Comparison of ENCODE assay signal across 8 mouse cellular contexts in the genomic region with DNA sequence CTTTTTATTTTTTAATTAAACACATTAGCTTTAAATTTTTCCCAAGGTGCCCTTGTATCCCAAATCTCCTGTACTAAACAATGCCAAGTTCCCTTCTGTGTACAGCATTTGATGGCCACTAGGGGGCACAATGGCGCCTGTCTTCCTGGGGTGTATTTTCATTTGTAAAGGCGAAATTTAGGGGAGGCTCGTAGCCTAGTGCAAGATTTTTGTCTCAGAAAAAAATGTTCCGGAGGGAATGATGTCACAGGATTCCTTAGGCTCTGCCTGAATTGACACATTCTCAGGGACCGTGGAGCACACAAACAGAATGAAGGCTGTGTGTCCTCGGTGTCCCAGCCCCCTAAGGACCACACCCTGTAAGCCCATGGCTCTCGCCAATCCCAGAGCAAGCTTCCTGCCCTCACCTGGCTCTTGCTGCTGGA.
DNase-seq lines count a peak whose midpoint lies in the region; ATAC-seq and TF ChIP-seq lines count a peak whose summit lies in the region.

No protein-coding gene starts in this region.

- no peak overlapping the region for H3K27ac ChIP-seq in bone marrow macrophage, adult 2 months (ENCODE audit: insufficient read depth, low read depth, low read length)
- peak overlapping the region; percentile 58 for H3K27ac ChIP-seq in embryonic facial prominence, embryonic 15.5 days (replicated peaks)
- H3K27ac ChIP-seq in heart, embryonic 11.5 days (ENCODE audit: low read depth, low read length) = no peak overlapping the region
- H3K27ac ChIP-seq in kidney, embryonic 15.5 days = no peak overlapping the region; the same call in 1 of the 2 replicates
- H3K27ac ChIP-seq in limb, embryonic 14.5 days (replicated peaks; ENCODE audit: low read depth, low read length) = no peak overlapping the region

- H3K27me3 ChIP-seq in embryonic facial prominence, embryonic 15.5 days = no peaks in the 10 kb centered on the region
- H3K27me3 ChIP-seq in heart, embryonic 11.5 days (ENCODE audit: control insufficient read depth, insufficient read depth, low read length) = no peaks in the 10 kb centered on the region
- no peaks in the 10 kb centered on the region for H3K27me3 ChIP-seq in kidney, embryonic 15.5 days
- H3K27me3 ChIP-seq in limb, embryonic 14.5 days (ENCODE audit: control insufficient read depth, insufficient read depth, low read length) = no peaks in the 10 kb centered on the region
- no peaks in the 10 kb centered on the region for H3K27me3 ChIP-seq in myocyte (ENCODE audit: control insufficient read depth, insufficient read depth, insufficient read length)

- H3ac ChIP-seq in myocyte (ENCODE audit: control insufficient read depth, insufficient read length) = no peak overlapping the region

- H3K9me3 ChIP-seq in embryonic facial prominence, embryonic 15.5 days (replicated peaks) = no peaks in the 10 kb centered on the region
- H3K9me3 ChIP-seq in heart, embryonic 11.5 days (replicated peaks; ENCODE audit: control insufficient read depth, low read length) = no peaks in the 10 kb centered on the region
- H3K9me3 ChIP-seq in kidney, embryonic 15.5 days (replicated peaks) = no peaks in the 10 kb centered on the region
- no peaks in the 10 kb centered on the region for H3K9me3 ChIP-seq in limb, embryonic 14.5 days (ENCODE audit: control insufficient read depth, low read length)

- H3K4me3 ChIP-seq in bone marrow macrophage, adult 2 months (ENCODE audit: insufficient read depth, low read length) = no peak overlapping the region
- H3K4me3 ChIP-seq in embryonic facial prominence, embryonic 15.5 days (replicated peaks) = no peak overlapping the region; the same call in 1 of the 2 replicates
- no peak overlapping the region for H3K4me3 ChIP-seq in heart, embryonic 11.5 days (ENCODE audit: low read depth, low read length)
- H3K4me3 ChIP-seq in kidney, embryonic 15.5 days (replicated peaks) = no peak overlapping the region
- H3K4me3 ChIP-seq in limb, embryonic 14.5 days (replicated peaks; ENCODE audit: low read length) = no peak overlapping the region
- H3K4me3 ChIP-seq in myocyte = no peak overlapping the region

- H3K4me1 ChIP-seq in bone marrow macrophage, adult 2 months (ENCODE audit: control insufficient read depth, insufficient read depth, low read length) = no peaks in the 10 kb centered on the region
- H3K4me1 ChIP-seq in embryonic facial prominence, embryonic 15.5 days = peaks cover 12% of the 10 kb centered on the region; the same call in 1 of the 2 replicates
- H3K4me1 ChIP-seq in heart, embryonic 11.5 days (ENCODE audit: control insufficient read depth, insufficient read depth, low read length) = peaks cover 14% of the 10 kb centered on the region; the same call in 1 of the 2 replicates
- peaks cover 17% of the 10 kb centered on the region; the same call in 1 of the 2 replicates for H3K4me1 ChIP-seq in kidney, embryonic 15.5 days
- H3K4me1 ChIP-seq in limb, embryonic 14.5 days (ENCODE audit: control insufficient read depth, insufficient read depth, low read length) = peaks cover 15% of the 10 kb centered on the region

- no peak for TF ChIP-seq POLR2A in bone marrow macrophage, adult 2 months (IDR thresholded peaks at IDR 0.05; ENCODE audit: borderline replicate concordance, low read depth, low read length)
- TF ChIP-seq POLR2A in limb, embryonic 14.5 days (IDR thresholded peaks at IDR 0.05; ENCODE audit: borderline replicate concordance, extremely low read depth, insufficient read depth, insufficient read length) = no peak
- TF ChIP-seq POLR2A in myocyte (IDR thresholded peaks at IDR 0.05; ENCODE audit: insufficient read length, low read depth) = no peak

- 14% methylated on average over 7 of the region's 7 CpGs for WGBS in embryonic facial prominence, embryonic 15.5 days
- whole genome bisulfite sequencing in heart, embryonic 11.5 days (ENCODE audit: insufficient replicate concordance) = 39% methylated on average over 7 of the region's 7 CpGs
- WGBS in kidney, embryonic 15.5 days = 31% methylated on average over 7 of the region's 7 CpGs
- 19% methylated on average over 7 of the region's 7 CpGs for WGBS in limb, embryonic 14.5 days

- ATAC-seq in embryonic facial prominence, embryonic 15.5 days (ENCODE audit: insufficient number of reproducible peaks, low FRiP score, low TSS enrichment, low read depth) = 0 out of 2 replicates have a peak, but pooled peaks have one; percentile 26
- ATAC-seq in heart, embryonic 11.5 days (replicated peaks; ENCODE audit: insufficient number of reproducible peaks, low FRiP score, low TSS enrichment) = no peak
- no peak for ATAC-seq in kidney, embryonic 15.5 days (replicated peaks; ENCODE audit: low FRiP score)
- peak; percentile 38; the same call in 1 of the 2 replicates for ATAC-seq in limb, embryonic 14.5 days (ENCODE audit: low FRiP score, low read depth)

- TF ChIP-seq CTCF in bone marrow macrophage, adult 2 months (IDR thresholded peaks at IDR 0.05; ENCODE audit: low read depth, low read length) = peak; percentile 34; the same call in 1 of the 2 replicates

- H3K79me2 ChIP-seq in myocyte (ENCODE audit: control insufficient read depth, insufficient read depth) = no peaks in the 10 kb centered on the region

- H3K36me3 ChIP-seq in embryonic facial prominence, embryonic 15.5 days = no peaks in the 10 kb centered on the region
- H3K36me3 ChIP-seq in heart, embryonic 11.5 days (ENCODE audit: control insufficient read depth, insufficient read depth, low read length) = no peaks in the 10 kb centered on the region
- 0 out of 2 replicates have a peak, but pooled peaks cover 8% of the 10 kb centered on the region for H3K36me3 ChIP-seq in kidney, embryonic 15.5 days
- H3K36me3 ChIP-seq in limb, embryonic 14.5 days (ENCODE audit: control insufficient read depth, insufficient read depth, low read length) = no peaks in the 10 kb centered on the region; the same call in 1 of the 2 replicates
- H3K36me3 ChIP-seq in myocyte (ENCODE audit: control insufficient read depth, insufficient read depth) = no peaks in the 10 kb centered on the region

- DNase-seq in CD8-positive naive resting alpha-beta T cell, adult 2 months (ENCODE audit: low read depth in 2 of 2, low spot score in 2 of 2) = peak; percentile 49 to 69
- peak; percentile 77 for DNase-seq in limb, embryonic 14.5 days (ENCODE audit: low spot score)
- DNase-seq in telencephalon, adult 2 months (ENCODE audit: low read depth, low spot score) = peak; percentile 56

- H3K9ac ChIP-seq in embryonic facial prominence, embryonic 15.5 days = no peak overlapping the region
- no peak overlapping the region for H3K9ac ChIP-seq in heart, embryonic 11.5 days (ENCODE audit: low read depth, low read length)
- no peak overlapping the region for H3K9ac ChIP-seq in kidney, embryonic 15.5 days
- H3K9ac ChIP-seq in limb, embryonic 14.5 days (ENCODE audit: low read depth, low read length, severe bottlenecking) = no peak overlapping the region

- H3K4me2 ChIP-seq in embryonic facial prominence, embryonic 15.5 days (replicated peaks) = peak overlapping the region; percentile 37
- H3K4me2 ChIP-seq in heart, embryonic 11.5 days = peak overlapping the region; percentile 40
- H3K4me2 ChIP-seq in kidney, embryonic 15.5 days = peak overlapping the region; percentile 27
- H3K4me2 ChIP-seq in limb, embryonic 14.5 days (replicated peaks; ENCODE audit: low read depth, low read length, severe bottlenecking) = peak overlapping the region; percentile 7; the same call in 1 of the 2 replicates
- H3K4me2 ChIP-seq in myocyte (ENCODE audit: low read depth) = peak overlapping the region; percentile 62

TF ChIP-seq in myocyte, 11 proteins besides CTCF, POLR2A, EP300 and RAD21:
- TF ChIP-seq MYOG (IDR thresholded peaks at IDR 0.05; ENCODE audit: control insufficient read depth in 1 of 3, insufficient read depth in 1 of 3, insufficient read length in 2 of 3, low read depth in 2 of 3) (no peak), CEBPB (IDR thresholded peaks at IDR 0.05; ENCODE audit: insufficient read depth, poor library complexity, severe bottlenecking) (no peak), TCF3 (IDR thresholded peaks at IDR 0.05; ENCODE audit: insufficient read length, low read depth) (no peak), REST (IDR thresholded peaks at IDR 0.05; ENCODE audit: insufficient read depth, insufficient read length) (no peak), TCF12 (IDR thresholded peaks at IDR 0.05; ENCODE audit: insufficient read depth, poor library complexity, severe bottlenecking) (no peak), MAX (IDR thresholded peaks at IDR 0.05; ENCODE audit: low read depth) (no peak), USF1 (IDR thresholded peaks at IDR 0.05; ENCODE audit: low read depth) (no peak), MYOD1 (IDR thresholded peaks at IDR 0.05; ENCODE audit: control insufficient read depth in 1 of 3, insufficient read length in 2 of 3, low read depth in 2 of 3) (no peak), E2F4 (IDR thresholded peaks at IDR 0.05; ENCODE audit: insufficient read depth) (no peak), POLR2AphosphoS2 (IDR thresholded peaks at IDR 0.05; ENCODE audit: insufficient read length, low read depth) (no peak), SRF (IDR thresholded peaks at IDR 0.05; ENCODE audit: control insufficient read depth, insufficient read length, low read depth) (no peak)

Comparison
In these comparisons a context has a peak if more than half of its experiments do, and no peak if none do; other contexts are left out.
1. ATAC-seq: peak in embryonic facial prominence, embryonic 15.5 days (single experiment) and limb, embryonic 14.5 days (single experiment); none in heart, embryonic 11.5 days (single experiment) and kidney, embryonic 15.5 days (single experiment).
2. H3K4me2 ChIP-seq: peak in every context shown above with its lines; median percentile 62 in myocyte; 40 in heart, embryonic 11.5 days; 37 in embryonic facial prominence, embryonic 15.5 days; 27 in kidney, embryonic 15.5 days; 7 in limb, embryonic 14.5 days.
3. Peak in every context shown above with its lines, with median percentiles within 50 percentile points of each other: DNase-seq.